Mouse (Mus musculus): ENCODE measurements around the gene Gpr84.

DNA sequence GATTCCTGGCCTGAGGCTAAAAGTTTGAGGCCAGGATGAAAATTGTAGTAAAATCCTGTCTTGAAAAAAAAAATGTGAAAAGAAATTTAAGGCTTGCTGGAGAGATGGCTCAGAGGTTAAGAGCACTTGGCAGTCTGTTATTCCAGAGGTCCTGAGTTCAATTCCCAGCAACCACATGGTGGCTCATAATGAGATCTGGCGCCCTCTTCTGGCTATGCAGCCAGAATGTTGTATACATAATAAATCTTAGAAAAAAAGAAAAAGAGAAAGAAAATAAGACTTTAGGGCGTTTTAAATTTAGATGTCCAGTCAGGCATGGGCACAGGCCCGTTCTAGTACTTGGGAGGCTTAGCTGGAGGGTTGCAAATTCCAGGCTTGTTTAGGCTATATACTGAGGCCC lies 30.7 kb downstream of the Gpr84 start:
- TF ChIP-seq POLR2A (IDR thresholded peaks at IDR 0.05; ENCODE audit: borderline replicate concordance, extremely low read depth, low read depth, low read length) (no peak), CTCF (IDR thresholded peaks at IDR 0.05; ENCODE audit: insufficient read depth, low read length) (no peak)
